Mouse (Mus musculus) C2C12 (cell line): ENCODE results near the gene Olfr907. TPM values are rescaled to one million over a fixed set of nuclear protein-coding genes. Genes with fewer than 3 reads are reported as not detected.

Experiments used
- H3K27me3 ChIP-seq: one replicate; pipeline ENCODE4 v1.6.1; 2011; ENCODE audit not compliant: control insufficient read depth, insufficient read depth, insufficient read length
- H3K36me3 ChIP-seq: one replicate; pipeline ENCODE4 v1.6.1; 2011; ENCODE audit not compliant: control insufficient read depth, insufficient read depth
- H3K4me3 ChIP-seq: one replicate; pipeline ENCODE4 v1.5.1; 2011; ENCODE audit warnings: mild to moderate bottlenecking, control low read depth; ENCODE audit not compliant: poor library complexity, insufficient read depth, severe bottlenecking
- H3K79me2 ChIP-seq: one replicate; pipeline ENCODE4 v1.6.1; 2011; ENCODE audit not compliant: control insufficient read depth, insufficient read depth
- H3K79me3 ChIP-seq: one replicate; pipeline ENCODE4 v1.6.1; 2011; ENCODE audit warnings: low read depth, control low read depth
- H3ac ChIP-seq: one replicate; pipeline ENCODE3; 2011; ENCODE audit warnings: low read depth; ENCODE audit not compliant: control insufficient read depth, insufficient read length
- CEBPB ChIP-seq: IDR thresholded peaks from one replicate; pipeline ENCODE4 v1.6.1; 2011; ENCODE audit warnings: low read depth, mild to moderate bottlenecking, control low read depth, moderate library complexity
- CTCF ChIP-seq: IDR thresholded peaks from one replicate; pipeline ENCODE4 v1.5.1; 2011; ENCODE audit not compliant: control insufficient read depth, insufficient read depth, insufficient read length
- FOSL1 ChIP-seq: IDR thresholded peaks from one replicate; pipeline ENCODE4 v1.8.0; 2011; ENCODE audit warnings: mild to moderate bottlenecking, low read length; ENCODE audit not compliant: poor library complexity, insufficient read depth, severe bottlenecking
- MAX ChIP-seq: IDR thresholded peaks from one replicate; pipeline ENCODE4 v1.6.1; 2011; ENCODE audit warnings: mild to moderate bottlenecking, control low read depth
- MYOD1 ChIP-seq: IDR thresholded peaks from one replicate; pipeline ENCODE4 v1.6.1; 2011; ENCODE audit warnings: low read depth; ENCODE audit not compliant: control insufficient read depth, insufficient read length
- MYOG ChIP-seq: IDR thresholded peaks from one replicate; pipeline ENCODE4 v1.6.1; 2011; ENCODE audit not compliant: control insufficient read depth, insufficient read length; ENCODE audit errors: extremely low read depth
- USF1 ChIP-seq: IDR thresholded peaks from one replicate; pipeline ENCODE4 v1.6.1; 2011; ENCODE audit warnings: low read depth, mild to moderate bottlenecking, control low read depth, moderate library complexity
- polyA plus RNA-seq: library from polyadenylated mRNA; unstranded; fragments of >200 nt; fragmentation: generic; extraction: Trizol; gene quantifications from one replicate; pipeline ENCODE4 v1.2.1, GENCODE M21; 2012; ENCODE audit warnings: missing spikeins

The Olfr907 gene
- polyA plus RNA-seq, 1 experiment = not detected

DNA sequence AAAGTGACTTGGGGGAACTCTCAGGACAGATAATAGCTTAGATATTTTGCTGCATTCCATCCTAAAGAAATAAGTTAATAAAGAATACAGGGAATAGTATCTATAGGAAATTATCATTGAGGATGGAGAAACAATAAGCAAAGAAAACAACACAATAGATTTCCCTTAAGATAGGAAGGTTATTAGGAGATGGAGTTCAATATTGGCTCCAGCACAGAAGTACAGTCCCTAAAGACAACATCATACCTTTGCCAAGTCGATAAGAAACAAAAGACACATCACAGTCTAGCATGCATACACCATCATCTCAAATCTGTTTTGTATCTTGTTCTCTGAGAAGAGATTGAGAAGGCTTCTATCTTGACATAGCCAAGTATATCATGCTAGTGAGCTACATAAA lies 25.7 kb downstream of the Olfr907 start, which contains the start of gene Olfr911-ps1:
Gene Olfr911-ps1, plus strand, starts transcription at position 301 of the 400 bp plus-strand sequence.
- H3ac ChIP-seq = no peak within 1 kb of the TSS
- TF ChIP-seq CTCF (no peak), MAX (no peak), MYOD1 (no peak), CEBPB (no peak), FOSL1 (no peak), USF1 (no peak), MYOG (no peak)
- H3K27me3 ChIP-seq = no peaks in the 10 kb centered on the region
- no peaks in the 10 kb centered on the region for H3K79me2 ChIP-seq
- no peaks in the 10 kb centered on the region for H3K36me3 ChIP-seq
- H3K4me3 ChIP-seq = no peak within 1 kb of the TSS
- no peaks in the 10 kb centered on the region for H3K79me3 ChIP-seq

DNA sequence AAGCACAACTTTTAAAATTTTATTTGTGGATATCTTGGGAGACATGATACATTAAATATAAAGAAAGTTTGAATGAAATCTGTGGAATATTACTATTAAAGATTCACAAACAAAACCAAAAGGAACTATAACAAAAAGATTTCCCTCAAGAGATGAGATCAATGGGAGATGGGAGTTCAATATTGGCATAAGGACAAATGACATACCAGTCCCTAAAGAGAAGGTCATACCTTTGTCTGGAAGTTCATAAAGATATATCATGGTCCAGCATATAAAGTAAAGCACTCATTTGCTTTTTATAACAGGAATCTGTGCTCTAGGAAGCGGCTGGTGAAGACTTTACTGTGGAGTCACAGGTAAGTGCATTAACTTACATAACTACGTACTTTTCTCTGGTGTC lies 41.9 kb downstream of the Olfr907 start, which contains the start of gene Olfr910:
Gene Olfr910, plus strand, starts transcription at position 301 of the 400 bp plus-strand sequence.
- TF ChIP-seq FOSL1 (no peak), USF1 (no peak), MYOD1 (no peak), CTCF (no peak), MYOG (no peak), MAX (no peak), CEBPB (no peak)
- H3K27me3 ChIP-seq = no peaks in the 10 kb centered on the region
- H3K36me3 ChIP-seq = no peaks in the 10 kb centered on the region
- no peaks in the 10 kb centered on the region for H3K79me2 ChIP-seq
- H3ac ChIP-seq = no peak within 1 kb of the TSS
- H3K4me3 ChIP-seq = no peak within 1 kb of the TSS
- H3K79me3 ChIP-seq = no peaks in the 10 kb centered on the region

Other genes starting within 250 kb of the Olfr907 start
- gene Olfr143, start 243.0 kb upstream of the Olfr907 start, polyA plus RNA-seq = not detected
- not detected for gene Olfr895, start 227.9 kb upstream of the Olfr907 start, polyA plus RNA-seq
- not detected for gene Olfr896-ps1, start 204.7 kb upstream of the Olfr907 start, polyA plus RNA-seq
- gene Olfr25, start 166.7 kb upstream of the Olfr907 start, polyA plus RNA-seq = not detected
- not detected for gene Olfr898, start 147.4 kb upstream of the Olfr907 start, polyA plus RNA-seq
- not detected for gene Olfr250, start 128.9 kb upstream of the Olfr907 start, polyA plus RNA-seq
- gene Olfr251, start 118.7 kb upstream of the Olfr907 start, polyA plus RNA-seq = not detected
- gene Olfr147, start 94.1 kb upstream of the Olfr907 start, polyA plus RNA-seq = 0.04 TPM
- gene Olfr901, start 66.3 kb upstream of the Olfr907 start, polyA plus RNA-seq = 0.04 TPM
- not detected for gene Olfr902, start 48.1 kb upstream of the Olfr907 start, polyA plus RNA-seq
- gene Olfr904, start 32.7 kb upstream of the Olfr907 start, polyA plus RNA-seq = not detected
- not detected for gene Olfr905, start 24.7 kb upstream of the Olfr907 start, polyA plus RNA-seq
- not detected for gene Olfr906, start 8.7 kb upstream of the Olfr907 start, polyA plus RNA-seq
- not detected for gene Olfr911-ps1, start 25.8 kb downstream of the Olfr907 start, polyA plus RNA-seq
- not detected for gene Olfr910, start 42.0 kb downstream of the Olfr907 start, polyA plus RNA-seq
- not detected for gene Olfr912, start 84.4 kb downstream of the Olfr907 start, polyA plus RNA-seq
- gene Olfr913, start 97.0 kb downstream of the Olfr907 start, polyA plus RNA-seq = not detected
- not detected for gene Olfr914, start 109.3 kb downstream of the Olfr907 start, polyA plus RNA-seq
- not detected for gene Olfr916, start 164.1 kb downstream of the Olfr907 start, polyA plus RNA-seq
- gene Olfr917, start 170.0 kb downstream of the Olfr907 start, polyA plus RNA-seq = not detected
- gene Olfr918, start 178.8 kb downstream of the Olfr907 start, polyA plus RNA-seq = not detected
- gene Olfr919, start 207.9 kb downstream of the Olfr907 start, polyA plus RNA-seq = not detected
- gene Vwa5a, start 222.5 kb downstream of the Olfr907 start, polyA plus RNA-seq = 6.3 TPM